ENCODE assay signal across 8 mouse cellular contexts in the genomic region with DNA sequence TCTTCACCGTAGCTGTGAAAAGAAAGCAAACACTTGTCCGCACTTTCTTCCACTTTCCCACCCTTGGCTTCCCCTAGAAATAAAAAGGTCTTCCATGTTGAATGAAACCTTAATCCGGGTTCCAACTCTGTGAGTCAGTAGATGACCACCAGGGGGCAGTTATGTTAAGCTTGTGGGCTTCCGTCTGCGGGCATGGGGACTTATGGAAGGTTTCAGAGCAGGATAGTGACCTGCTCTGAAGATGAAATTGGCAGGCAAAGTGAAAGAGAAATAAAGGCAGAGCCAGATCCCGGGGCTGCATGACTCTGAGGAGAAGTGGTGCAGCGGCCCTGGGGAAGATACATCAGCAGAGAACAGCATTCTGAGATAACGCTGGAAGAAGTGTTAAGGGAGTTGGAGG.
DNase-seq lines count a peak whose midpoint lies in the region; ATAC-seq and TF ChIP-seq lines count a peak whose summit lies in the region.

No protein-coding gene starts in this region.

- intact Hi-C loops in left cerebral cortex, postnatal 36 days (cut with DNase I): loop anchor here (5.0 kb wide), 2 partner anchors 500 to 525 kb away; a partner anchor contains a TSS

- peak; percentile 45; the same call in 1 of the 2 replicates for TF ChIP-seq CTCF in spleen, adult 2 months (IDR thresholded peaks at IDR 0.05; ENCODE audit: extremely low read depth, insufficient read depth, insufficient read length, insufficient replicate concordance)

- no peak overlapping the region for H3K9ac ChIP-seq in stomach, embryonic 15.5 days

- whole genome bisulfite sequencing in spleen, adult 2 months: 32% methylated on average over 8 of the region's 8 CpGs
- 25% methylated on average over 8 of the region's 8 CpGs for WGBS in stomach, embryonic 15.5 days

- no peak overlapping the region for H3K4me2 ChIP-seq in stomach, embryonic 15.5 days

- H3K9me3 ChIP-seq in stomach, embryonic 15.5 days: no peaks in the 10 kb centered on the region

- peak in 1 of 2 experiments; percentile 36 for DNase-seq in spleen, adult 2 months (ENCODE audit: low read depth in 1 of 2, low spot score in 2 of 2)
- DNase-seq in spleen, adult 12 weeks (ENCODE audit: low spot score): no peak
- DNase-seq in embryo, embryonic 10.5 days (ENCODE audit: low spot score): peak; percentile 96
- DNase-seq in kidney, adult 11 months: peak; percentile 47
- peak; percentile 28 to 65 for DNase-seq in left cerebral cortex, postnatal 36 days (ENCODE audit: low spot score in 2 of 2)

- no peak for TF ChIP-seq POLR2A in spleen, adult 2 months (IDR thresholded peaks at IDR 0.05; ENCODE audit: low read depth, low read length)

- H3K27me3 ChIP-seq in spleen, adult 2 months (ENCODE audit: control insufficient read depth, insufficient read depth, low read length): no peaks in the 10 kb centered on the region
- no peaks in the 10 kb centered on the region for H3K27me3 ChIP-seq in stomach, embryonic 15.5 days (replicated peaks)

- H3K27ac ChIP-seq in spleen, adult 2 months (ENCODE audit: insufficient read depth, low read length): no peak overlapping the region
- H3K27ac ChIP-seq in stomach, embryonic 15.5 days: no peak overlapping the region

- no peaks in the 10 kb centered on the region for H3K36me3 ChIP-seq in spleen, adult 2 months (ENCODE audit: control insufficient read depth, insufficient read depth, low read length)
- no peaks in the 10 kb centered on the region for H3K36me3 ChIP-seq in stomach, embryonic 15.5 days

- H3K4me1 ChIP-seq in spleen, adult 2 months (ENCODE audit: control insufficient read depth, insufficient read depth, insufficient read length): no peaks in the 10 kb centered on the region
- H3K4me1 ChIP-seq in stomach, embryonic 15.5 days: no peaks in the 10 kb centered on the region

- H3K4me3 ChIP-seq in spleen, adult 2 months (ENCODE audit: extremely low read depth, insufficient read depth, insufficient read length): no peak overlapping the region
- H3K4me3 ChIP-seq in stomach, embryonic 15.5 days (replicated peaks): no peak overlapping the region

- ATAC-seq in granulocyte monocyte progenitor cell, adult 5-6 weeks (replicated peaks; ENCODE audit: poor library complexity, severe bottlenecking): peak; percentile 97
- ATAC-seq in monocyte, adult 5-6 weeks (replicated peaks; ENCODE audit: insufficient number of reproducible peaks, low FRiP score, low TSS enrichment, poor library complexity, severe bottlenecking): 0 out of 2 replicates have a peak, but pooled peaks have one; percentile 13
- ATAC-seq in stomach, embryonic 15.5 days (ENCODE audit: insufficient read depth, low FRiP score, low read depth): peak; percentile 27; the same call in 1 of the 2 replicates

Comparison
In these comparisons a context has a peak if more than half of its experiments do, and no peak if none do; other contexts are left out.
1. ATAC-seq: peak in every context shown above with its lines; median percentile 97 in granulocyte monocyte progenitor cell, adult 5-6 weeks; 27 in stomach, embryonic 15.5 days; 13 in monocyte, adult 5-6 weeks.